Mouse (Mus musculus) heart, adult 9 months (tissue): ENCODE data around the gene Fam178b.

ENCODE experiments used
- DNase-seq, 2 experiments: peaks; one replicate each; pipeline ENCODE4 v3.0.0; 2022; ENCODE audit warnings: low spot score in 2 of 2

Gene Fam178b

DNA sequence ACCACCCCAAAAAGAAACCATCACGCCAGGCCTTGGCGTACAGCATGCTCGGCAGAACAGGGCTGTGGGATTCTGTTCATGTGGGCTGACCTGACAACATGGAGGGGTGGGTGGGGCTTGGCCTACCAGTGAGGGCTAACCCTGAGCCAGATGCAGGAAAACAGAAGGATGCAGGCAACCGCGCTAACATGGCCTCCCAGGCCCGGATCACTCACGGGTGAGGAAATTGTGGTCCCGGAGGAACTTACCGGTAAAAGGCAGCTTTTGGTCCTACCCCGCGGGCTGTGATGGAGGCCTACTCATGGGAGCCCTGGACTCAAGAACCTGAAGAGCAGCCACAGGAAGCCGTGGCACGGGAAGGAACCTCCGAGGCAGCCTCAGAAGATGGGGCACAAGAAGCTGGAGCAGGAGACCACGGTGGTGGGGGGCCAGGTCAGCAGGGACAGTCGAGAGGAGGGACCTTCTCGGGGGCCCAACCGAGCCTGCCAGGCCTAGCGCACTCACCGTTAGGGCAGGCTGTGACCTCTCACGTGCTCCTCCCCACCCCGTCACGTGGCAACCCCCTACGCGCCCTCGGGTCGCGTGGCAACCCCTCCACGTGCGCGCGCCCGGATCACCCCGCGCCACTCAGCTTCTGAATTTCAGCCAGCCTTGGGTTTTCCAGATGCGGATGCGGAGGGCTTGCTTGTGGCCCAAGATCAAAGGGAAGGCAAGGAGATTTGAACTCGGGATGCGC, at the start of gene Fam178b:
Fam178b (minus strand) TSS at position 564 of the 736 bp plus-strand sequence.
- DNase-seq: no peak

DNA sequence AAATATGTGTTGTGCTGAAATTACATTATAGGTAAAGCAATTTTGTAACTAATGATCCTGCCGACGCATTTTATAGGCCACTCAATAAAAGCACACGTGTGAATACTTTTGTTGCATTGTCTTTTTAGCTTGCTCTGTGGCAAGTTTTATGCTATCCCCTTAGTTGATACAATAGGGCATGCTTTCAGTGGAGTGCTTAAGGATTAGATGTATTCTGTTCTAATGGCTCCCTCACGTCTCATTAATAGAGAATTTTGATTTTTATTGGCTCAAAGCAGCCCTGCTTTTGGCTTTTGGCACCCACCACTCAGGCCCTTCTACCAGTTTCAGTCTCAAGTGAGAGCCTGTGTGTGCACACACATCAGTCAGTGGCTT, 41.1 kb upstream of the Fam178b start:
- DNase-seq: no peak

DNA sequence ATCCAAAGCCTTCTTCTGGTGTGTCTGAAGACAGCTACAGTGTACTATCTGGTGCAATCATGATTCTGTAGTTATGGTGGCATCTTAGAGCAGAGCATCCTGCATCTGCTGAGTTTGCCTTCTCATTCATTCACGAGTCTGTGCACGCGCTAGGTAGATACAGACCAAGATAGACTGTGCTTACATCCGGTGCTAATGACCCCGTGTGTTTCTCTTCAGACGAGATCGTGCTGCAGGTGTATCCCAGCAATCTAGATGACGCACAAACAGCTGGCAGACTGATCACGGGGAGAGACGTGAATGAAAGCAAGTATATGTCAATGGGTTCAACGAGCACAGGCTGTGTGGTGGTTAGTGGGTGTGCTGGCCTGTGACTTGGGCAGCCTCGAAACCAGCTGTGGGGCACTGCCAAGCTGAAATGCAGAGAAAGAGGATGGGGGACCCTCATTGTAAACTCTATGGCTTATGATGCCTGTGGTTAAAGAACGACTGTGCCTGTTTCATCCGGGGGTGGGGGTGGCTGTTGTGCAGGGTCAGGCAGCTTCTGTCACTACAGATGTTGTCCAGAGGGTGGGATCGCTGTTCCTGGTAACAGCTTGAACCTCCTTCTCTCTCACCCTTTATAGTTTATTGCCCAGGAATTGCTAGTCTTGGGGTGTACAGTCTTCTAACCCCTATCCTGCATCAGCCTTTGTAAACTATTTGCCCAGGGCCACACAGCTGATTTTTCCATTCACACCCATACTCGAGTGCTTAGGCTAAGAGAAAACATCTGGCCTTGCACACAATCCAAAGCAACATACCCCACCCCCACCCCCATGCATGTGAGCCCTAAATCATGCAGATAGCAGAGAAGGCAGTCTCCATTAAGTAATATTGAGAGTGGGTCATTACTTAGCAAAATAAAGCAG, 40.4 kb upstream of the Fam178b start:
- DNase-seq: no peak

DNA sequence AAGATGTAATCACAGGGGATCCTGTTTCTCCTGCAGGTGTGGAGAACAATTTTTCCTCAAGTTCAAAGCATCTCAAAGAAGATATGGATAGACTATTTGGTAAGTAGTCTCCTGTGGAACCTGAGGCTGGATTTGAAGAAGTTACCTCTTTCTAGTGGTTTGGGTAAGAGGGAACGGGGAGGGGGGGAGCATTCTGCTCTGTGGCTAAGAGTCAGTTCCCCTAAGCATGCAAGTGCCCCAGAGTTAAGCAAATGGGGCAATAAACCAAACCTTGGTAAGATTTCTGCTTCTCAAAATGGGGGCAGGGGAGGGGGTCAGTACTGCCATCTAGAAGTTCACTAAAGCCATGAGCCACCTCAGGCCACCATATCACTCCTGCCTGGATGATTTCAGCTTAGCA, 35.8 kb upstream of the Fam178b start:
- no peak for DNase-seq

DNA sequence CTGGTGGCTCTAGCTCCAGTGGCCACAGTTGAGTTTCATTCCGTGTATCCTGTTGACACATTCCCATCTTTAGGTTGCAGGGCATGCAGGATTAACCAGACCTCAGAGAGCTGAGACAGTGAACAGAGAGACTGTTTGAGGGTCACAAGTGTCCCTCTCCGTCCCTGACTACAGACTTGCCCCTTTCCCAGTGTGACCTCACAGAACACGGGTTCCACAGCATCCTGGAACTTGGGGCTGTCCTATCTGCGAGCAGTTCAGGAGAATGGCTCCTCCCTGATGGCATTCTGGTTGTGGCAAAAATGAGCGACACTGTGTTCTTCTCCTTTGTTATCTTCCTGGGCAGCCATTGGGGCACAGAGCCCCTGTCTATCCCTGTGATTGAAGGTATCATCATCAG, 31.3 kb upstream of the Fam178b start, which contains the start of gene Actr1b:
Actr1b (minus strand) TSS at position 112 of the 400 bp plus-strand sequence.
- DNase-seq: no peak

DNA sequence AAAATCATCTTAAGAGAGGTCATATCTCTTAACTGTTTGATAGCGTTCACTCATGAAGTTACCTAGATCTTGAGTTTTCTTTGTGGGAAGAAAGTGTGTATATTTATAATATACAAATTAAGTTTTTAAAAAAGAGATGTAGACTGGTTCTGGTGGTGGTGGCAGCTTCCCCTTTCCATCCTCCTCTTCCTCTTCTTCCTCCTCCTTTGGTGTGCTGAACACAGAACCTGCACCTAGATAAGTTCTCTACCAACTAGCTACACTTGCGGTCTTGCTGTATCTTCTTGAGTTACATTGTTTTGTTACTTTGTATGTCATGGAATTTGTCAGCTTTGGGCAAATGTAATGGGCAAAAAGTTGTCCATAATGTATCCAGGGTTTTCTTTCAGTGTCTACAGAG, 28.1 kb upstream of the Fam178b start:
- no peak for DNase-seq

DNA sequence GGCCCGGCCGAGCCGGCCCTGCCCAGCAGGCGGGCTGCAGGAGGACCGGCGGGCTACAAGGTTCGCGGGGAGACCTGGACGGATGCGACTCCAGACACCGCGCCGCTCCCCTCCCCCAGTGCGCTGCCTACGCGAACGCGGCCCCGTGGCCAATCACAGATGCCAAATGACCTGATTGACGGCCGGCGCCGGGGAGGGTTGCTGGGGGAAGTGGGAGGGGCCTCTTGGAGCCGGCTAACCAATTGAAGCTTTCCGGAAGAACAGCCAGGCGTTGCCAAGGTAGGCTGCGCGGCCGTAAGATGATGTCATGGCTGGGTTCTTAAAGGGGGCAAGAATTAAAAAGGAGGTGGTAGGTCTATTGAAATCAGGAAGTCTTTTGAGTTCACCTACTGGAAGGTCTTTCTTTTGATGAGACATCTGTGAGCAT, 26.9 kb upstream of the Fam178b start, which contains the start of gene 4933424G06Rik:
4933424G06Rik (plus strand) TSS at position 296 of the 427 bp plus-strand sequence.
- DNase-seq: peak; percentile 97 to 98

DNA sequence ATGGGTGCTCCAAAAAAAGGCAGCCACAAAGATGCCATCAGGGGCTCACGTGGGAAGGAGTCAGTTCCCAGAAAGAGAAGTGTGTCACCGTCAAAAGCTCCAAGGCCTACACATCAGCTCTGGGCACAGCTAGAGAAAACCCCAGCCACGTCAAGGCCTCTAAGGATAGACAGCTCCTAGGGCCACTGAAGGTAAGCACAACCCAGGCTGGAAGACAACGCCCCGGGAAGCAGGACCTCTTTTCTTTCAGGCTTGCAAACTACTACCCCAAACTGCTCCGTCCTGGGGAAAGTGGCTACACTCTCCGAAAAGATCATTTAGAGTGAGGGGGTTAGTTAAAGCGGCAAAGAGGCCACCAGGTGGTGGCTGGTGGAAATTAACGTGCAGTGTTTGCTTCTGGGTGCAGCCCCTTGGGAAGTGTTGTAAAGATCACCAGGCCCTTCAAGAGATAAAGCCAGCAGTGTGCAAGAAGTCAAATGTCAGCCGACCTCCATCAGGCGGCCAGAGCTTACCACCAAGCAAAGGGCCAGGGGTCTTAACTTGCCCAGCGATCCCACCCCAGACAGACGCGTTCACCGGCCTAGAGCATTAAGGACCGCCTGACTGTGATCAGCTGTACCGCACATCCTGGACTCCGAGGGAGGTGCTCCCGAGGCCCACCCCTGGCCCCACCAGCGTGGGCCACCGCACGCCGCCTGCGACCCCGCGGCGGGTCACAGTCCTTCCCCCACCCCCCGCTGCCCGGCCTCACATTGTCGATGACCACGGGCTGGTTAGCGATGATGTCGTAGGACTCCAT, 26.3 kb upstream of the Fam178b start:
- DNase-seq: peak in 1 of 2 experiments; percentile 17

DNA sequence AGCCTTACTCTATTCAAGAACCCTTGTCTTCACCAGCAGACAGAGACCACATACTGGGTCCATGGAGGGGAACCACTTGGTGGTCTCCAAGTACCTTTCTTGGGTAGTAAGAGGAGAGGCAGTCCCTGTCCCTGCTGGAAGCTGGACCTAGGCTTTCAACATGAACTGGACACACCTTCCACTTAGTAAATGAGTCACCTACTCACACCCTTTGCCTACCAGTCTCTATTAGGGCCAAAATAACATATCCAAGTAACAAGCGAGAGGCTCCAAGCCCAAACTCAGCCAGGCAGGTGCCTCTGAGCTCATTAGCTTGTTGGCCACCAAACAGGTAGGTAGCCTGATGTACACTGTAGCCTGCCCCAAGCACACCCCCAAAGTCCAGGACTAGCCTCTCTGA, 25.6 kb upstream of the Fam178b start:
- no peak for DNase-seq

DNA sequence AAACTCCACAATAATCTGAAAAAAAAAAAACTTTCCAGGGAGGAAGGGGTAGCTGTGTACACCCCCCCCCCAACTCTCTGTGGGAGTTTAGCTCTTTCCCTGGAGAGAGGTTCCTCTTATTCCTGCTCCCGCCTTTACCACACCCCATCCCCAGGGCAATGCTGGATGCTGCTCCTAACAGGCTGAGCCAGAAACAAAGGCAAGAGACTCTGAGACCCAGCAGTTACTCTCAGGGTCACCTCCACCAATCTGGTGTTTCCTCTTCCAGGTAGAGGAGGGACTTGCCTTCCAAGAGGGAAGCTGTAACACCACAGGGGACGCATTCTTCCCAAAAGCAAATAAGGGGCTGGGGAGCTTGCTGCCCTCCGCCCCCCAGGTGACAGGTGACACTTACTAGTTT, 24.8 kb upstream of the Fam178b start:
- DNase-seq: no peak

DNA sequence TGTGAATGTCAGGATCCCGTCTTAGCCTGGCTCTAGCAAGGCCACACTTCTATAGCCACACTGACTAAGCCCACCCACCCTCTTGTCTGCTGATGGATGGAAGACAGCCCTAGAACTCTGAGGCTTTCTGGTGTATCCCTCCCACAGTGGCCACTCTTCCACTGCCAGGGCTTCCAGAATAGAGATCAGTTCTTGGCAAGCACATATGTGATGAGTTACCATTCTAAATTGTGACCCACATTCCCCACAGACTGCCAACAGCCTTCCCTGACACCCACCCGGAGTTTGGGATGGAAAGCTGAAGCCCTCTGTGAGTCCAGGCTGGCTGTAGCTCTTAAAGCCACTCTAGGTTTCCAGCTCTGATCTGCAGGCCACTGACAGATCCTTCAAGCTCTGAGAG, 24.2 kb upstream of the Fam178b start:
- DNase-seq: no peak

DNA sequence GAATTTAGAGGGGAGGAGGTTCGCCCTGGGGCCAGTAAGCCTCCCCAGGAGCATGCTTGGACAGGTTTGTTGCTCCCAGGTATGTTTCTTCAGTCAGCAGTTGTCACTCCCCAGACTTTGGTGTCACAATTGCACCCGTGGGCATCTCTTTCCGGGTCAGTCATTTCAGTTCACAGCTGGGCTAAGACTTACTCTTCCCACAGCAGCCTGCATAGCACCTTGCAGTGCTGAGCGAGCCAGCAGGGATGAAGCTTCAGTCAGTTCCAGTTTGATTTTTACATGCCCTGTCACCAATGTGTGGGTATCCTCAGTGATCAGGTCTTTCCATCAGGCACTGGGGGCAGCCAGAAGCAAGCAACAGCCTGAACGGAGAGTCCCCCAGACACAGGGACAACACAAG, 14.0 kb upstream of the Fam178b start:
- no peak for DNase-seq

DNA sequence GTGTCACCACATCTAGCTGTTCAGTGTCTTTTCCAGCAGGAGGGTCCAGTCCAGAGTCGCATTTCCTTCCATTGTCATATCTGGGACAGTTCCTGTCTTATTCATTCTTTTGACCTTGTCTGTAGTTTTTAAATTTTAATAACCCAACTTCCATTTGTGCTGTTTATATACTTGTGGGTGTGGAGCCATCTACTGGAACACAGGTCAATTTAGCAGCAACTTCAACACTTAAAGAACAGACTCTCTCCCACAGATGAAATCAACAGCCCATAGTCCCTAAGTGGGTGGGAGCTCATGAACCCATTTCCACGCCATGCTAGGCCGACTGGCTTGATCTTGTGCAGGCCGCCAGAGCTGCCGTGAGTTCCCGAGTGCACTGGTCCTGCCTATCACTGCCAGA, 13.4 kb upstream of the Fam178b start:
- no peak for DNase-seq

DNA sequence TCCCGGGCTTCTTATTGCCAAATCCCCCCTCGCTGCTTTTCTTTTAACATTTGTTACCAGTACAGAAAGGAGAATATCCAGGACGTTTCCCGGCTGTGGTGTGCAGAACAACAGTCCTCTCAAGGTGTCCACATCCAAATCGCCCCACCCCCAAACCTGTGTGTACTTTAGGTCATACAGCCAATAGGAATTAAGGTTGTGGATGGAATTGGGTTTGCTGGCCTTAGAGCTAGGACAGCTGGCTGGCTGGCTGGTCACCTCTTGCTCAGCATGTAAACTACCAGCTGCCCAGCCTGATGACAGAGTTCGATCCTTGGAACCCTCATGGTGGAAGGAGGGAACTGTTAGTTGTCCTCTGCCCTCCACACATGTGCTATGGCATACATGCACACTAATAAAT, 11.9 kb upstream of the Fam178b start:
- DNase-seq: no peak

DNA sequence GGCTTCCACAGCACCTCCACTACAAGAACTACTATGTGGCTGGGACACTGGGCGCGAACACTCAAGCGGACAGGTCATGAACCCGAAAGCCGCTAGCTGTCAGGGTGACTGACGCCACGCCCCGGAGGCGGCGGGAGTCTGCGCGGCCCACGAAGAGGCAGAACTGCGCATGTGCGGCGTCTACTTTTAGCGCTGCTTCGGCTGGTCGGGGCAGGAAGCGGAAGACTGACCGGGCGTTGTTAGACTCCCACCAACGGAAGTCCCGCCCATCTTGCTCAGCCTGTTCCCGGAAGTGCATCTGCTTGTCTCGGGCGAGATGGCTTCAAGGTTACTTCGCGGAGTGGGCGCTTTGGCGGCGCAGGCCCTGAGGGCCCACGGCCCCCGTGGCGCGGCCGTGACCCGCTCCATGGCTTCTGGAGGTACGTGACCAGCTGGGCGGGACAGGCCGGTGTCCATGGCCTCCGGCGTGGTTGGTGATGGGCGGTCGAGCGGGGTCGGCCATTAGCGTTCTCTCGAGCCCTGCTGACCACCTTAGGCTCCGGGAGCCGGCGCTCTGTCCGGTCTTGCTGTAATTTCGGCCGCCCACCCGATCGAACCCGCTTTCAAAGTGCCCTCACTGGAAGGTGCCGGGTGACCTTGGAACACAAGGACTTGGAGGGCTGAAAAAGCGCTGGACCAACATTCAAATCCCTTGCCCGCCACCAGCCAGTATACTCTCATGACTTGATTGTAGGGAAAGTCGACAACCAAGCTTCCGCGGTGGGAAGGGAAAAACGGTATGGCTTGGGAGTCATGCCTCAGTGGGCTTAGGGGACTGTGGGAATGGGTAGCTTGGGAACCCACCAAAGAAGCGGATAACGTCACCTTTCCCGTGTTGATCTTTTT, 8.5 kb upstream of the Fam178b start, which contains the start of gene Cox5b:
Cox5b (plus strand) TSS at position 179 of the 885 bp plus-strand sequence.
- peak; percentile 96 to 97 for DNase-seq

DNA sequence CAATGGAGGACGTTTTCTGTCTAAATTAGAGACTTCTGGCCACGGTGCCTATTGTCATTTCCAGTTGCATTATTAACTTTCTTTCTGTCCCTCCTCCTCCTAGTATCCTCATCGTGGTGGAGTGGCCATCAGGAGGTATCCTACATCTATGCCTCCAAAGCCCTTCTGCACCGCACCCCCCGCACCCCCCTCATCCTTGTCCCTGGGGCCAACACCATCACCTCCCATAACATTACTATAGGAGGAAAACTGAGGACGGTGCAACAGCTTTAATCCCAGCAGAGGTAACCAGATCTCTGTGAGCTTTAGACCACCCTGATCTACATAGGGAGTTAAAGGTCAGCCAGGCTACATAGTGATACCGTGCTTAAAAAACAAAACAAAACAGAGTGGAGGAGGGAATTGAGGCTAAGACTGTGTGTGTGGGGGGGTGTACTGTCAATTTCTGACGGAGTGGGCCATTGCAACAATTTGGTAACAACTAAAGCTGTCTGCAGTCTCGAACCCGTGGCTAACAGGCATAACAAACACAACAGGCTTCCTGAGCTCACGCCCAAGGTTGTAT, 7.8 kb upstream of the Fam178b start:
- DNase-seq: no peak

DNA sequence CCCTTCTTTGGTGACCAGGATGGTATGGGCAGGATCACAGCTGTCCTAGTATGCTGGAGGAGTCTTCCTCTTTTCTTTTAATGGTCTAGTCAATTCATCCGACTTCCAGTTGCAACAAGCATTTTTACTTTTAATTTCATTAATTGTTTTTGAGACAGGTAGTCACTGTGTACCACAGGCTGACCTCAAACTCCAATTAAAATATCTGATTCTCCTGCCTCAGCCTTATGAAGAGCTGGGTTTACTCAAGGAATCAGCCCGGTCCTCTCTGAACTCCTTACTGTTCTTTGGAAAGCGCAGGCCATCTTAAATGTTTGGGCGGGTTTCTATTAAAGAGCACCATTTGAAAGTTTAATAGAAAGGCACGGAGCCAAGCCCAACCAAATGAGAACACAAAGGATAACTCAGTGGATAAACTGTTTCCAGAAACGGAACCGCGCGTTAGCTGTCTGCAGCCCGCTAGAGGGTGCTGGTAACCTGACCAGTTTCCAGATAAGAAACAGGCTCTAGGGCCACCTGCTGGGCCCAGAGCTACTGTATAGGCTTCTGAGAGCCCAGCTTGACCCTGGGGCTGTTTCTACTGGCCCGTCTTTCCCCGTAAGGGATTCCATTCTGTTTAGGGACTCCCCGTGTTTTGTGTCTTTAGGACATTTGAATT, 956 bp upstream of the Fam178b start:
- peak; percentile 65 to 80 for DNase-seq

DNA sequence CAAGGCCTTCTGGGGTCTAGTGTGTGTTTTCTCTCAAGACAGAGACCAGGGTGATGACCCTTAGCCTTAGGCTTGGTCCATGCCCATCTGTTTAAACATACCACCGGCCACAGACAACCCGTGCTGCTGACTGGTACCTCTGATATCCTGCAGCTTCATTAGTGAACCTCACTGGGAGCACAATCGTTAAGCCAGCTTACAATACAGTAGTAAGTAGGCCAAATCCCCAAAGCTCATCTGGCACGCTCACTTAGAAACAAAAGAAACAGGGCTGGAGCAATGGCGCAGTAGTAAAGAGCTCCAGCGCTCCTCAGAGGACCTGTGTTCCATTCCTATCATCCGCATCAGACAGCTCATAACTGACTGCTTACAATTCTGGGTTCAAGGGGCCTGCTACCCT, 2.1 kb downstream of the Fam178b start:
- no peak for DNase-seq

DNA sequence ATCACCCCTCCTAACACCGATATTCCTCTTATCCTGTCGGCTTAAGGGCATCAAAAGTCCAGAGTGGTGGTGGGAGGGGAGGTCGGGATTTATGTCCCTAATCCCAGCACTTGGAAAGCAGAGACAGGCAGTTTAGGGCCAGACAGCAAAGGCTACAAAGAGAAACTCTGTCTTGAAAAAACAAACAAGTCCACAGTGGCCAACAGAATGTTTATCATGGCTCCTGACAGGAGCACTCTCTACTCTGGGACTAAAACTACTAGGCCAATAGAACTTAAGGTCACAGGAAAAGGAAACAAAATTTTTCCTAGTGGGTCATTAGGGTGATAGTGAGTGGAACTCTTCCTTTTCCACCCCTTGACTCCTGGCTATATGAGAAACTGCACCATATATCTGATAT, 8.0 kb downstream of the Fam178b start:
- DNase-seq: no peak
